Mouse (Mus musculus) heart, adult 10 weeks (tissue): ENCODE measurements around the gene Casz1. TPM values are rescaled to one million over a fixed set of nuclear protein-coding genes. Genes with fewer than 3 reads are reported as not detected.

Experiments used
- polyA plus RNA-seq: library from polyadenylated mRNA; stranded (reverse); fragments of 350-450 nt; fragmentation: Illumina TruSeq; extraction: RNeasy Lipid Tissue Mini Kit (QIAGEN cat#74804); gene quantifications from one replicate; pipeline ENCODE4 v1.2.3, GENCODE M21; 2014; ENCODE audit warnings: low read depth, low replicate concordance

Casz1 gene
- 17.8 TPM for polyA plus RNA-seq

DNA sequence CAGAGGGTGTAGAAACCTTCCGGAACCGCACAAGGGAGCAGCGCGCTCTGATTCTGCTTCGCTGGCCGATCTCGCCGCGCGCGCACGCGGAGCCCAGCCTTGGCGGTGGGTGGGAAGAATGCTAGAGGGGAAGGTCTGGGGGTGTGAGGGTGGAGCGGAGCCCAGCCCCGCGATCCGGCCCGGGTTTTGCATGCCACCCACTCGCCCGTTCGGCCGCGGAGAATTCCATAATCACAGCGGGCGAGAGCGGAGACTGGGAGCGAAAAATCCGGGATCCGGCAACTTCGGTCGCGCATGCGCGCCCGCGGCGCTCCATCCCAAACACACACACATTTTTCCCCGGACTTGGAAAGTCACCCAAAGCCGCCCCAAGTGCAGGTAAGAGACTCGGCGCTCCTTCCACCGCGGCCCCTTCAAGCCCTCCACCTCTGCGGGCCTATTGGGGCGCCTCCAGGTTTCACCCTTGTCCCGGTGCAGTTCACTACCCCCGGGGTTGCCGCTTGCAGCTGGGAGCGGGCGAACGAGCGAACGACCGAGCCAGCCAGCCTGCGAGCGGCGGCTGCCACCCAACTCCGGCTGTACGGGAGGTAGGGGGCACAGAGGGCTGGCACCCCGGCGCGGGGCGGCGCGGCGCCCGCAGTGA, at the start of gene Casz1:
Gene Casz1, plus strand, starts transcription at position 293 of the 643 bp plus-strand sequence.

Other genes starting within 250 kb of the Casz1 start
- 44.6 TPM for gene Exosc10, start 246.0 kb upstream of the Casz1 start, polyA plus RNA-seq
- gene Srm, start 212.9 kb upstream of the Casz1 start, polyA plus RNA-seq, result 17.9 TPM
- gene Masp2, start 201.9 kb upstream of the Casz1 start, polyA plus RNA-seq, result 0.42 TPM
- gene Tardbp, start 177.4 kb upstream of the Casz1 start, polyA plus RNA-seq, result 178 TPM
- 3.6 TPM for gene Gm572, start 161.1 kb upstream of the Casz1 start, polyA plus RNA-seq